Mouse (Mus musculus) cerebellum, postnatal 36 days (tissue): ENCODE measurements at regions not wholly inside any gene's neighbourhood (a gene's known extent, or its start where the extent isn't known, plus 50 kb on each side); places are given as distances from the start of the nearest gene placed in this dataset.
"Not testable (repeated sequence)": the region's sequence is repeated elsewhere in the genome, so short reads cannot be mapped to it uniquely, and the experiment has no call there.

ENCODE experiments used
- DNase-seq, 2 experiments: peaks; one replicate each; pipeline ENCODE4 v3.0.0; 2021 to 2022; ENCODE audit warnings: mixed read lengths in 2 of 2

DNA sequence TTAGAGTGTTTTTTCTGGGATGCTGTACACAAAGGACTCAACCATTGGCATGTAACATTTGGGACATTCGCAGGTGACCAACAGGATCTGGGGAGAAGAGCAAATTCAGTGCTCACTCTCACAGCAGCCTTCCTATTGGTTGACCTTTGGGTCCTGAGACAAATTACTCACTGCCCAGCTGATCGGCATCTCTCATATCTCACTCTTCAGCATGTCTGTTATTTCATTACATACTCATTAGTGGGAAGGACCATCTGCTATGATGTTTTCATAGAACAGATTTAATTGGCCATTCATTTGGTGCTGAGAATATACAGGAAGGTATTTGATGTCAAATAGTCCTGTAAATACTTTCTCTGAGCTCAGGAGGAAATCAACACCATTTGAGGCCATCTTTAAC is 170.5 kb upstream of the Pmfbp1 start:
- no peak for DNase-seq

DNA sequence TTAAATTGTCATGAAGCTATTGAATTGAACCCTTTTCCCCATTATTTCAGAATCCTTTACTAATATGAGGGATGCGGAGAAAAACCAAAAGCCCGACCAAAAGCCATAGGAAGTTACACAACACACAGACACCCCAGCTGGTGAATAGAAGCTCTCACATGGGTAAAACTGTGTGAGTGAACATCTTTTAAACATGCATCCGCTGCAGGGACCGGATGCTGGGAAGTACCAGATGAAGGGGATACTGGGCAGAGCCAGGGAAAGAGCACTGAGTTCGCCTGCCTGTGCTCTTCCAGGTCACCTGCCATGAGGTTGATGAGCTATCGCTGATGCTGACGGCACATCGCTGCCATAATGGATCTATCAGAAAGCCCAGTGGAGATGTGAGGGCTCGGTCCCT is 169.6 kb upstream of the Pmfbp1 start:
- no peak for DNase-seq

DNA sequence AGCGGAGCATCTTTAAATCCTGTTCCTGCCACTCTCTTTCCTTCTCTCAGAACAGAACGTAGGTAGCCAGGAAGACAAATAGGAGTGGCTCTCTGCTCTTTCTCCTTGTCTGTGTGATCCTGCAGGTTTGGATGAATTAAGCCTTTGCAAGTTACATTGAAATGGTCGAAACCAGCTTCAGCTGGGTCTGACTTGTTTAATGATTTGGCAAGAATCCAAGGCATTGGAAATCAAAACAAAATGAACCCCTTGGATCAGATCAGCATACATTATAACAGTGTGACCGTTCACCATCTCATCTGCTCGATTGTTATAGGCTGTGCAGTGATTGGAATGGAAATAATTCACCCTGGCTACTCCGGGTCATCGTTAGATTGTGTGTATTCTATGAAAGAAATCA is 157.6 kb upstream of the Pmfbp1 start:
- no peak for DNase-seq

DNA sequence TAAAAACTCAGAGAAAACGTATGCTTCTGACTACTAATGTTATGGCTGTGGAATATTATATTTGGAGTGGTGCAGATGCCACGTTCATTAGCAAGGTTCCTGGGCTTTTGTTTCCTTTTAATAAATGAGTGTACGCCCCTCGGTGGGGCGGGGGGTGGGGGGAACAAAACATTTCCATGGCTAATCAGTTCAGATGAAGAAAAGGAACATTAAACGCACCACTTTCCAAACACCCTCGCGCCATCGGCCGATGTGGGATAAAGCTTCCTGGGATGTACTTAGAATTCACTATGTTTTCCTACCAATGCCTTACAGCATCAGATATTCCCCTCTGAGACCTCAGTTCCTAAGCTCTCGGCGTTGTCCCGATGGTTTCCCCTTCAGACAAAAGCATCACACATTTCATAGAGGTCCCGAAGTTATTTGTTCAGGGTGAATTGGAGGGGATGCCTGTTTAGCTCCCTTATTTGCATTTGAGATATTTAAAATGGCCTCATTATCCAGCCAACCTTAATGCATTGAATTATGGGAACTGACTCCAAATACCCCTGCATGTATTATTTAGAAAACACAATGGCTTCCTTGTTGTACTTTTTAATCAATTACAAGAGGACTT is 155.5 kb upstream of the Pmfbp1 start:
- no peak for DNase-seq

DNA sequence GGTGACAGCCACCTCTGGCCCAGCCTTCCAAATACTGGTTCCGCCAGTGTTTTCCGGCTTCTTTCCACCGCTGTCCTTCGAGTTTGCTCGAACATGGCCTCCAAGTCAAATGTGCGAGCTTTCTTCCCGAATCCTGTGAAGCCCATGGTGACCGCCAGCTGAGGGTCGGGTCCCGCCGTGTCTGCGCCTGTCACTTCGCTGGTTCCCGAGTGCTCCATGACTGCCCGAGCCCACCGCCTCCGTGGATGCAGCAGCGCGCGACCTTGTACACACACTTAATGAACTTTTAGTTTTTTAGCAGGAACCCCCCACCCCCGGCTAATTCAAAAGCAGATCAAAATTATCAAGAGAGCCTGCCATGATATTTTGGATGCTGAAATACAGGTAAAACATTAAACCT is 153.2 kb upstream of the Pmfbp1 start:
- not testable (repeated sequence) for DNase-seq

DNA sequence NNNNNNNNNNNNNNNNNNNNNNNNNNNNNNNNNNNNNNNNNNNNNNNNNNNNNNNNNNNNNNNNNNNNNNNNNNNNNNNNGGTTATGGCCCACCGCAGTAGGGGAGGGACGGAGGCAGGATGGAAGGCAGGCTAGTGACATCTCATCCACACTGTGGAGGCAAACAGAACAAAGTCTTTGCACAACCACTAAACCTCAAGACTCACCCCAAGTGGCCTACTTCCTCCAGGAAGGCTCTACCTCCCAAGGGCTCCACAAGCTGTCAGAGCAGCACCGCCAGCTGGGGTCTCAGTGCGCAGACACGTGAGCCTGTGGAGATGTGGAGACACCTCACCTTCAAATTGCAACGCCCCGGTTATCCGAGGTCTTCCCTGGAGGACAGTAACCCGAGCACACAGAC is 138.7 kb upstream of the Pmfbp1 start:
- DNase-seq = no peak

DNA sequence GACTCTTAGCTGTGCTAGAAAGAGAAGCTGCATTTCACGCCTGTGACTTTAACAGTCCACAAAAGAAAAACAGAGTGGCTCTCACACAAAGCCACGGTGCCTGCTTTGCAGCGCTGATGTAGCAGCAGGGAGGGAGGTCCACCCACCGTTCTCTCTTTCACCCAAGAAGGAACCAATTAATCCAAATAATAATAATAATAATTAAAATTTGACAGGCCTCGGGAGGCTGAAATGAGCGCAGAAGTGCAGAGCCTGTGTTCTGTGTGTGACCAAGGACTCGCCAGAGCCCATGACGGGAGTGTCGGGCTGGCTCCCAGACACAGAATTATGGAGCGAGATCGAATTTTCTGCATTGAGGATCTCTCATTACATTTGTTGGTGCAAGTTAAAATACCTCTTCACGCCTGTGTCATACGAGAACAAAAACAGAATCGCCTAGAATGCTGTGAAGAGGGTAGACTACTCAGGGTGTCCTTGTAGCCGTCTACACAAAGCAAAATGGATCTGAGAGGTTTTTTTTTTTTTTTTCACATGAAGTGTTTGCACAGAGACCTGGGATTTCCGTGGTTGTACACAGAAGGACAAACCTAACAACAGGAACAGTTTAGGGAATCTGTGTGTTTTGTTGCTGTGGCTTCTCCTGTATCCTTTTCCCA is 134.3 kb upstream of the Pmfbp1 start:
- DNase-seq = no peak

DNA sequence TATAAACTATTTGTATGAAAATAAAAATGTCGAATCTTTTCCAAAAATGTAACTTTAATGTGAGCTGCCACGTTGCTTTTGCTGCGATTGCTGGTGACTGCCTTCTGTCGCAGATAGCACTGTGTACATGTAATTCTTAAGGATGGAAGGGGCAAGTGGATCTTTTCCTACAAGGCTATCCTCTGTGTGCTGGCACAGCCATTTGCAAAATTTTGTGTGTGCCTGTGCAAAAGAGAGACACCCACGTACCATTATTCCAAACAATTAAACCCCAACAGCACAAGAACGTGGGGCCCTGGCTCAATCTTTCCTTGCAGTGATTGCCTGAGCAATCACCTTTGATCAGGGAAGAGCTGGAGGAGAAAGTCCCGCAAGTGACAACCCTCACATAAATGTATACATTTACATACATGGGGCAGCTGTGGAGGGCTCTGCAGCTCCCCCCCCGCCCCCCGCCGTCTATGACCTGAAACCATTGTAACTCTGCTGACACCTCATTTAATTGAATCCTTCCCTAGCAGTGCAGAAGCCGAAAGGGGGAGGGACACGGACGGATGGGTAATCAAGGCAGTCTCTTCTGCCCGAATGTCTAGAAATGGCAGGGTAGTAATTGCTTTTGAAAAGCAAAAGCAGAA is 133.6 kb upstream of the Pmfbp1 start:
- no peak for DNase-seq

DNA sequence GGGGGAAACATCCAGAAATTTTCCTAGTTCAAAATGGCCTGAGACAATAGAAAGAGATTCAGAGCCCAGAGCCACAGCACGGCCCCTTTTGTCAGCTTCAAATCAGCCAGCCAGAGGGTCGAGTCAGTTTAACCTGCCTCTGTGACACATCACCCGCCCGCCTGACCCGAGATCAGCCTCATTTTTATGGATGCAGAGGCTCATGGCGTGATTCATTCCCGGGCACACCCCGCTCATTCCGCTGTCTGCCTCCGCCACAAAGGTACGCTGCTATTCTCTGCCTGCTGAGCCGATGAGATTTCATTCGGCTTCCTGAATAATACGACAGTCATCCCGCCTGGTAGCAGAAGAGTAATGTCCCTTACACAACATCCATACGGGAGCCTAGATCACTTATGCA is 132.9 kb upstream of the Pmfbp1 start:
- DNase-seq = peak in 1 of 2 experiments; percentile 7

DNA sequence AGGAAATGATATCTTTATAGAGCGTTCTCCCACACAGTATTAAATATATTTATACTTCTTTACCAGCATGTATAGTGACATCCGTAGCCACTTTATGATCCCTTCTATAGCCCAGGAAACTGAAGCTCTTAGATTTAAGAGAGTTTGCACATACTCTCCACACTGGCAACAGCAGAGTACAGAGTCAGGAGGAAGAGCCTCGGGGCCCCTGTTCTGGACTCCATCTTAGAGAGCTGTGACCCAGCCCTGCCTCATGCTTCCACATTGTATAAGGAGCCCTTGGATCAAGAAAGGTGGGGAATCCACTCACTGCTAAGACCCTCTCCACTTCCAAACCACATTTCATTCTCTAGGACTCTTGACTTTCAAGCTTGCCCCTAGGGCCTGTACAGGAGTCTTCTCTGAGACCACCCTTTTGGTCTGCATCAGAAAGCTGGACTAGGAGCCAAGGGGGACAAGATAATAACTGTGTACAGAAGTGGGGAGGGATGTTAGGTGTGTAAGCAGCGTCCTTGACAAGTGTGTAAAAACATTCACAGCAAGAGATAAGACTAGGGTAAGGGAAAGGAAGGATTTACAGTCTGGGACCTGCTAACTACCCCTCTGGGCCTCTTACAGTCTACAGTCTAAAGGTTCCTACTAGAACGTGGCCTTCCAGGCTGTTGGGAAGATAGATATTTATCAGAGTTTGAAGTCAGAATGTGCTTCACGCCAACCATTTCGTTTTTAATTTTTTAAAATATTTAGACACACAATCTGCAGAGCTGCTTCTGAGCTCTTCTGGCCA is 132.1 kb upstream of the Pmfbp1 start:
- DNase-seq = no peak

DNA sequence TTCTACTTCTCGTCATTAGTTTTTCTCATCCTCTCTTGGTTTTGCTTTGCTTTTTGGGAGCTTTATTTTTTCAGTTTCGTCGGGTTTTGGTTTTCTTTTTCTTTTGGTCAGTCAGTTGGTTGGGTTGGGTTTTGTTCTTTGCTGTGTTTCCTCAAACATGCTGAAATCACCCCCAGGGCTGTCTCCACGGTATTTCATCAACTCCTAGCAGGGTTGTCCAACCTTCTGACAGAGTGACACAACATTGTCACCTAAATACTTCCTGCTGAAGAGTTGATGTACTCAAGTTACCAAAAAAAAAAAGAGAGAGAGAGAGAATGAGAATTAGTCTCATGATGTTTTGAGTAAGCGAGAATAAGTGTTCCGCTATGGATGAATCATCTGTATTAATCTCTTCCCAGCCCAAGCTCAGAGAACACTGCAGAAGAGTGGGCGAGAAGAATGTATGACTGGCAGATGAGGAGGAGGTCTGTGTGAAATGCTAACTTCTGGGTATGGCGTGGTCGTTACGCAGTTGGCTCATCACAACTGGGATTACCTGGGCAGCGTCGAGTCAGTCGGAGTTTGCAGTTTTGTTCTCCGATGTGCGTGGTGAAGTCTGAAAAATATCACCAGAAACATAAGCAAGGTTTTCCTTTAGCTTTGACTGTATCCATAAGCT is 130.5 kb upstream of the Pmfbp1 start:
- DNase-seq = no peak

DNA sequence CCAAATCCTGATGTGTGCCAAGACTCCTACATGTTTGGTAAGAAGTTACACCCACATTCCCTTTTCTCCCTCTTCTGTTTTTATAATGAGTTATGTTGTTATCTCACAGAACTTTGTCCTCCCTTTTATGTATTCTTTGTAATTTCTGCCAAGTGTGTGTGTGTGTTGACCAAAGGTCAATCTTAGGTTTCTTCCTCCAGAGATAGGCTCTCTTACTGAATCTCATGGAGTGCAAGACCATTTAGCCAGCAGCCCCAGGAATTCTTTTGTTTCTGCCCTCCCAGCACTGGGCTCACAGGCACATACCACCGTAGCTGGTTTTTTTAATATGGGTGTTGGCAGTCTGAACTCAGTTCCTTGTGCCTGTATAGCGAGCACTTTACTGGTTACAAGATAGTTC is 119.8 kb upstream of the Pmfbp1 start:
- DNase-seq = no peak

DNA sequence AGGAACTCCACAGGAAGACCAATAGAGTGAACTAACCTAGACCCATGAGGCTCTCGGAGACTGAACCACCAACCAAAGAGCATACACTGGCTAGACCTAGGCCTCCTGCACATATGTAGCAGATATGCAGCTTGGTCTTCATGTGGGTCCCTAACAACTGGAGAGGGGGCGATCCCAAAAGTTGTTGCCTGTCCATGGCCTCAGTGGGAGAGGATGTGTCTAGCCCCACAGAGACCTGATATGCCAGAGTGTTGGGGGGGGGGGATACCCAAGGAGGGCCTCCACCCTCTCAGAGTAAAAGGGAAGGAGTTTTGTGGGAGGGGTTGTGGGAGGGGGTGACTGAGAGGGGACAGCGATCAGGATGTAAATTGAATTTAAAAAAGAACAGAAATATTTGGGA is 108.9 kb upstream of the Pmfbp1 start:
- DNase-seq = no peak

DNA sequence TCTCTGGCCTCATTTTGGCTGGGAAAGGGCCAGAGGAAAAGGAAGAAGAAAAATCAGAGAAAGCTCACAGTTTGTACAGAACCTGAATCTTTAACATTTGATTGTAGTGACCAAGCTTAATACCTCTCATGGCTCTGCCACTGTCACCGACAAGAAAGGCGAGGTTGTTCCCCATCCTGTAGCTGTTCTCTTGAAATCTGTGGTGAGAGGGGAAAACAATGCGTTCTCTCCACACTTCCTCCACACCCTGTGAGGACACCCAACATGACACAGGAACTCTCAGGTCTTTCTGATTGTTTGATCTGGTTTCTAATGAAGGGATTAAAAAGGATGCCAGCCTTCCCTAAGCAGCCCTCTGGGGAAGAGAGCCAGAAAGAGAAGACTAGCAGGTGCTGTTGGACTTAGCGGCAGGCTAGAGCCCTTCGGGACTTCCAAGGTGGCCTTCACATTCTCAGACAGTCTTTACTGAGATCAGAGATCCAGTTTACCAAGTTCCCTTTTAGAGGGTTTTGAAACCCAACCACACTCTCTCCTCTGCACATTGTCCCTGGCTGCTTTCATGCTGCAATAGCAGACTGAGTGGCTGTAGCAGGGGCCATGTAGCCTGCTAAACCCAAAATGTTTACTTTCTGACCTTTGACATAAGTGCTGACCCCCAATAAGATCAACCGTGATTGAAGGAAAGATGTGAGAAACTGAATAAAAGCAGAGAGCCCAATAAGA is 98.5 kb upstream of the Pmfbp1 start:
- no peak for DNase-seq

DNA sequence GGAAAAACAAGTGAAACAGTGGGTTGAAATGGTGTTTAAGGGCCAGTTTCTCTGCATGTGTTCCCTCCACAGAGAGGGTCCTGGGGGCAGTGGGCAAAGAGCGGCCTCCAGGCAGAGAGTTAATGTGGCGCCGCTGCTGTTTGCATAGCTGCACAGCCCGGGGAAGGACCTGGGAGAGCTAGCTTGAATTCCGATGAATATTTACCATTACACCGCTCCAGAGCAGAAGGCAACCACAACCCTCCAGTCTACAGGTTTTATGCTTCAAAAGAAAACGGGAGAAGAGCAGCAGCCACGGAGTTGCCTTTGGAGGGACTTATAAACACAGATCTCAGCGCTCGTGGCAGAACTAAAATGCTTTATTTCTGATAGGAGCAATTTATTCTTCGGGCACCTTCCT is 94.2 kb upstream of the Pmfbp1 start:
- DNase-seq = no peak

DNA sequence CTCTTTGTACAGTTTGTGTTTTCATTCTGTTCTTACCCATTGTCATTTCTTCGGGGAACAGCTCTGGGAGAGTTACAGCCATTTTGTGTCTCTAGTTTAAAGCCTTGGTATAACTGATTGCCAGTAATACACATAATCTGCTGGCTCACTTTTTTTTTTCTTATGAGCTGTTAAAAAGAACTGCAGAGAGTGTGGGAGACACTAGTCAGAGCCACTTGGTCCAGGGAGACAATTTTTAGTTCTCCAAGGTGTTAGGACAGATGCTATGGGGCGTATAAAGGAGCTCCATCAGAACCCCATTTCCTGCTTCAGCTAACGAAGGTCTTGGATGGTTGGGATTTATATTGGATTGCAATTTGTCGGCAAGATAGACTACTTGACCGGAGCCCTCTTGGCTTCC is 93.6 kb upstream of the Pmfbp1 start:
- DNase-seq = no peak

DNA sequence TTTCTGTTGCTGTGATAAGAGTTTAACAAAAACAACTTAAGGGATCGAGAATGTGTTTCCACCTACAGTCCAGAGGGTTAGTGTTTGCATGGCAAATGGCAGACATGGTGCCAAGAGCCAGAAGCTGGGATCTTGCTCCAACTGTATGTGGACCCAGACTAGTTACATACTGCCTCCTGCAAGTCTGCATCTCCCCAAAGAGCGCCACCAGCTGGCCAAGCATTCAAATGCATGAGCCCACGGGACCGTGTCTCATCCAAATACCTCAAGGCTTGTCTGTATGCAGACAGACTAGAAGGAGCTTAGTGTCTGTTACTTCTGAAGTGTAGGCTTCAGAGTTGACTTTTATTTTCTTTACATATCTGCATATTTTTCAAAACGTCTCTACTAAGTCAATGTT is 85.9 kb upstream of the Pmfbp1 start:
- no peak for DNase-seq

DNA sequence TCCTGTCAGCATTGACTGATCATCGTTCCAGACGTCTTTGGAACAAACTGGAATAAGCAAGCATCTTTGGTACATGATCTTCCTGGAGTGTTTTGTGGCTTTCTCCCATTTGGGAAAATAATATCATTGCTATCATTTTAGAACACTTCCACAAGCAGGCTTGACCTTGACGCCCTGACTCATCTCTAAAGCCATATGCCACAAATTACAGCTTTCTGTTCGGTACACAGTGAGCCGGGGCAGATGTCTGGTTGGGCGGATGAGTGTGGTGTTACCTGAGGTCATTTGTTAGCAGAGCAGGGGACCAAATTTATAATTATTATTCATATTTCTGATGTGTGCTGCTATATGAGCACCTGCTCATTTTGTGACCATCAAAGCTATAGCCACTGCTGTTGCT is 83.3 kb upstream of the Pmfbp1 start:
- DNase-seq = no peak

DNA sequence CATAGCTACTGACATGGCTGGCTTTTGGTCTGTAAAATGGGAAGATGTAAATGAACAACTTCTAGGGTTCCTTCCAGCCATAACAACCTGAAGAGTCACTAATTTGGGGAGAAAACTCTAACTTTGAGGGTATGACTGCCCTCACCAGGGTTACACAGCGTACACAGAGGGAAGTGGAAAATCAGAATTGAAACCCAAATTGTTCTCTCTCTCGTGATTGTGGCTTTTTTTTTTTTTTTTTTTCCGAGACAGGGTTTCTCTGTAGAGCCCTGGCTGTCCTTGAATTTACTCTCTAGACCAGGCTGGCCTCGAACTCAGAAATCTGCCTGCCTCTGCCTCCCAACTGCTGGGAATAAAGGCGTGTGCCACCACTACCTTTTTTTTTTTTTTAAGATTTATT is 80.4 kb upstream of the Pmfbp1 start:
- no peak for DNase-seq

DNA sequence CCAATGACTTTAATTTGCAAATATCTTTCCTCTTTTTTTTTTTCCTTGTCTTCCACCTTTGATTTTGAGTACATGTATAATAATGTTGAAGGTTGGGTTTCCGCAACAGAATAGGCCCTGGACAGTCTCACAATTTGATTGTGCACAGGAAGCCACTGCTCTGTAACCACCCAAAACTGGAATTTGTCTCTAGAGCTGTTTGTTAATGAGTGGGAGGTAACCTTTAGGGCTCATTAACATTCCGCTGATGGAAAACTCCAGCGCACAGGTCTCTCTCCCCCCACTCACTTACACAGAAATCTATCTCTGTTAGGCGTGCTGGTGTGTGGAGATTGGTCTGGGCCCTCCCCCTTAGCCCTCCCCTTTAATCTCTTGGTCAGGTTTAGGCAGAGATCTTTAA is 78.5 kb upstream of the Pmfbp1 start:
- DNase-seq = no peak

DNA sequence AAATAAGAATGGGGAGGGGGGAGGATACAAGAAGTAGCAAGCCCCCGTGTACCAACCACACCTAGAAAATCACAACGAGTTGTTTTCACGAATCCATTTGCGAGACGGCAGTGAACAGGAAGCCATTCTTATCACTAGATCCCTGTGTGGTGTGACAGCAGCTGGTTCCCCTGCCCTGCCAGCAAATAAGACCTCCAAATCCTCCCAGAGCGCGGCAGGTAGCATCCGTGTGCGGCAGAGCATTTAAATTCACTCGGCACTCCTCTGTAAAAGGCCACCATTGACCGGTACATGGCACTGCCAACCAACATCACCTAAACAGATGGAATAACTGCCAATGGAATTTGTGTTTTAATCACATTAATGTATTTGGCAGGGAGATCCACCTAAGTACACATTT is 77.9 kb upstream of the Pmfbp1 start:
- peak; percentile 4 to 7 for DNase-seq

DNA sequence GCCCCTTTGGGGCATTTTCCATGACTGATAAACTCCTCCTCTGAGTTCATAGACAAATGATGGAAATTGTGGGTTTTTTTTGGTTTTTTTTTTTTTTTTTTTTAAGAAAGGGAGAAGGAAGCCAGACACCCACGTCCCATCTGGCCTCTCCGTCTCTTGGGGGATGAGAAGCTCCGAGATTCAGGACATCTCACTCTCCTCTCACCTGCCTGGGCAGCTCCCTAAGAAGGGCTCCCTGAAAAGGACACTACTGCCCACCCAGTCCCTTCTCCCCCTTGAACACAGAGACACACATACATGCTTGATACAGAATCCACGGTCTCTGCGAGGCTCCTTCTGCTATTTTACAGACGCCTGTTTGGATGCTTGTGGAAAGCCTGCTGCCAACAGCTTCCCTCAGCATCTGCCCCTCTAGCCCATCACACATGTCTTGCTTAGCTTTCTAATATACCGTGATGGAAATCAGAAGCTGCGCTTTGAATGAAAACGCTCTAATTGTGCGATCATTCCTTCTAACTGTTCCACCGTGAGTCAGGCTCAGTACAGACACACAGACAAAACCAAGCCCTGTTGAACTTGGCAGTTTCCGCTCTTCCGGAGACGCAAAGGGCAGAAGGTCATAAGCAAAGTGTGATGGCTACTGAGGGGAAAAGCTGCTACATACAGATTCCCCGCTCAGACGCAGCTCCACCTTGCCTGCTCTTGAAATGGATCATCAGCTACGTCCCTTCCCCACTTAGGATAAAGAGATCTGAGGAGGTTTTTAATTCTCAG is 77.3 kb upstream of the Pmfbp1 start:
- DNase-seq = no peak
